Mouse (Mus musculus) adrenal gland (tissue): ENCODE data around the gene Ino80e.

Experiments
- intact Hi-C: fragments of 180-260 bp; cut with DNase I; formaldehyde crosslinking; loops from one replicate; pipeline ENCODE4 v1.15.1; 2025

Gene Ino80e

DNA sequence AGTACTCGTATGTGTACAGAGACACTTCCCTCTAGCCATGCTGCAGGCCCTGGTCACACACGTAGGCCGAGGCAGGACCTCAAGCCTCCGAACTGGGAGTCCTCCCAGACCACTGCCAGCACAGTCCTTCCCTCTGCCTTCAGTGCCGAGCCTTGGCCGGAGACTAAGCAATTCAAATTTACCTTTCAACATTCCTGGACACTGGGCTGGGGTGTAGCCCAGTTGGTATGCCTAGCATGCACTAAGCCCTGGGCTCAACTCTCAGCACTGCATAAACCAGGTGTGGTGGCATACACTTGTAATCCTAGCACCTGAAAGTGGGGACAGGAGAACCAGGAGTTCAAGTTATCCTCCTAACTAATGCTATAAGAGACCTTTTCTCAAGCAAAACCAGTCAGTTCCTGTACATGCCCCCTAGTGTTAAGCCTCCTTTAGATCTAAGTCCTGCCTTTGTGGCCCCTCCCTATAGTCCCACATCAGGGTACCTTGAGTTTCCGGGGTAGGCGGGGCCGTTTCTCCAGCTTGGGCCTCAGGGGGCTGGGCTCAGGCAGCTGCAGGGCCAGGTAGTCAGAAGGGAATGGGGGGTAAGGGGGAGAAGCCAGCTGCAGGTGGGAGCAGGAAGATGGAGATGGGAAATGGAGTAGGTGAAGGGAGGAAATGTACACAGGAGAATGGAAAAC, 5.3 kb downstream of the Ino80e start:
- intact Hi-C loops, result no loop called here

- intact Hi-C loops, result no loop called here
These were observed 6.5 kb downstream of the Ino80e start for GRCm38 (mm10) chr7:126855641-126856040.

GRCm38 (mm10) chr7:126853454-126853853, 8.7 kb downstream of the Ino80e start:
- intact Hi-C loops, result no loop called here

GRCm38 (mm10) chr7:126851192-126851591, 11.0 kb downstream of the Ino80e start:
- intact Hi-C loops, result no loop called here

- intact Hi-C loops, result no loop called here
These were observed 12.0 kb downstream of the Ino80e start for GRCm38 (mm10) chr7:126850161-126850560.

DNA sequence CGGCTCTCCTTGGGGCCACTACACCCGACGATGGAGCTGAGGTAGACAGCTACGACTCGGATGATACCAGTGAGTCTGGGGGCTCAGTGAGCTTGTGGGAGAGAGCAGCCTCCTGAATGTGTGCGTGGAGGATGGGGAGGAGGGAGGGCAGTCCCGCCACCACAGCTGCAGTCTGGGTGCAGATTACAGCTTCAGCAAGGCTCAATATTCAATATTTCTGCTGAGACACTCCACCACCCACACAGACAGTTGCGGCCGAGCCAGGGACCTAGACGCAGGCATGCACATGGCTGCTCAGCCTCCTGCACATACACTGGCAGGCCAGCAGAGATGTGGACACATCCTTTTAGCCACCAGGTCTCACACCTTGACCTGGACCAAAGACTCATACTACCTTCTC, 13.4 kb downstream of the Ino80e start:
- intact Hi-C loops, result no loop called here

DNA sequence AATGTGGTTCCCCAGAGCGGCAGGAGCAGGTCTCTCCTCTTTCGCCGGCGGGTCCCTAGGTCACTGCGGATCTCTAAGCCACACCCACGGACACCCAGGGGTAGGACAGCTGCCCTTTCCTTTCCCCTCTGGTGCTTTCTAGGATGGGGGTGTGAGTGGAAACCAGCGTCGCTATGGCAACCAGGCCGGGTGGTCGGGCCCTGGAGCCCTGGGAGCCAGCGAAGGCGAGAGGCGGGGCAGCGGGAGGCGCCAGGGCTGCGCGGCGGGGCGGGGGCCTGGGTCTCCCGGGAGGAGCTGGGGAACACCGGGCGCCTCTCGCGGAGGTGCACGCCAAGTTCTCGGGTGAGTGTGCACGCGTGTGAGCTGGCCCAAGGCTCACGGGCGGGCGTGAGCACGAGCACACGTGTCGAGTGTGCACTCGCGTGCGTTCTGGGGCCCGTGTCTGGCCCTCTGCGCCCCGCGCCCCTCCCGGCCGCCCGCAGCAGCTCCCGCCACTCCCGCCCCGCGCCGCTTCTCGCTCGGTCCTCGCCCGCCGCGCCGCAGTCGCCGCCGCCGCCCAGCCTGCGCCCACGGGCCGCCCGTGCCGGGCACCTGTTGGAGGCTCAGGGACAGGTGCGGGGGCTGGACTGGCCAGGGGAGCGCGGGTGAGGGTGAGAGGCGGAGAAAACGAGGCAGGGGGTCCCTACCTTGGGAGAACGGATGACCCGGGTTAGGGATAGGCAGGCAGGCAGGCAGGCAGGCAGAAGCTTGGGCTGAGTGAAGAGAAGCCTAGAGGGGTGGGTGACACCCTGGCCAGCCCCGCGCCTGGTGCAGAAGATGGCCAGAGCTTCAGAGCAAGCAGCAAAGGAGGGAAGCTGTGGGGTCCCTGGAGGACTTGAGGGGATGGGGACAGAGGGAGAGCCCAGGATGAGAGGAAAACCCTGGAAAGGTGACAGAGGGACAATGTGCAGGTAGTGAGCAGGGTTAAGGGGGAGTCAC, 14.5 kb downstream of the Ino80e start:
- intact Hi-C loops, result no loop called here

GRCm38 (mm10) chr7:126847116-126847420, 15.1 kb downstream of the Ino80e start, which contains the start of gene Doc2a:
Gene Doc2a (plus strand): TSS chr7:126847416.
- intact Hi-C loops, result no loop called here

DNA sequence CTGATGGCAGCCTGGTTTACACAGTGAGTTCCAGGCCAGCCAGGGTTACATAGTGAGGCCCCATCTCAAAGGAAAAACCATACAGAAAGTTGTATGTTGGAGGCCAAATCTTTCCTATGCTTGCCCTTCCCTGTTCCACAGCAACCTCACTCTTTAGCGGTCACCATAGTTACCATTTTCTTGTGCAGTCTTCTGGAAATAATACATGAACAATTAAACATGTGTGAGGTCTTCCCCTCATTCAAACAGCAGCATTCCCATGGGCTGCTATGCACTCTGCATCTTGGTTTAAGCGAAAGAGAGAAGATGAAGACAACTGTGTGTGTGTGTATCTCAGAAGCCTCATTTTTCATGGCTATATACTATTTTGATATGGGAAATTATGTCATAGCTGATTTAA, 16.7 kb downstream of the Ino80e start:
- intact Hi-C loops, result no loop called here

GRCm38 (mm10) chr7:126843276-126843675, 18.9 kb downstream of the Ino80e start:
- intact Hi-C loops, result no loop called here

DNA sequence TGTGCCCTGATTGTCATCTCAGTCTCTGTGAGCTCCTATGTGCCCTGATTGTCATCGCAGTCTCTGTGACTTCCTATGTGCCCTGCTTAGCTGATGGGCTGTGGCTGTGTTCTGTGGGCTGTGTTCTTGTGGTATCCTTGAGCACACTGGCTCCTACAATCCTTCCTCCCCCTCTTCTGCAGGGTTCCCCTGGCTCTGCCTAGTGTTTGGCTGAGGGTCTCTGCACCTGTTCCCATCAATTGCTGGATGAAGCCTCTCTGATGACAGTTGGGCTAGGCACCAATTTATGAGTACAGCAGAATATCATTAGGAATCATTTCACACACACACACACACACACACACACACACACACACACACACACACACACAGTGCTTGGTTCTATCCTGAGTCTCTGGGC, 28.9 kb downstream of the Ino80e start:
- intact Hi-C loops, result no loop called here

- intact Hi-C loops, result loop anchor here (1.0 kb wide), 1 partner anchor 272 kb away; no protein-coding TSS in a partner anchor
These were observed 30.1 kb downstream of the Ino80e start for GRCm38 (mm10) chr7:126832036-126832598.

- intact Hi-C loops, result no loop called here
These were observed 30.6 kb downstream of the Ino80e start, which contains the start of gene 4930451I11Rik for GRCm38 (mm10) chr7:126831539-126831938. Gene 4930451I11Rik (minus strand): TSS chr7:126831639.

GRCm38 (mm10) chr7:126825952-126826351, 36.2 kb downstream of the Ino80e start:
- intact Hi-C loops, result no loop called here

GRCm38 (mm10) chr7:126825403-126825802, 36.8 kb downstream of the Ino80e start:
- intact Hi-C loops, result no loop called here

GRCm38 (mm10) chr7:126823940-126824339, 38.2 kb downstream of the Ino80e start:
- intact Hi-C loops, result loop anchor here (2.0 kb wide), 1 partner anchor 287 kb away; no protein-coding TSS in a partner anchor

DNA sequence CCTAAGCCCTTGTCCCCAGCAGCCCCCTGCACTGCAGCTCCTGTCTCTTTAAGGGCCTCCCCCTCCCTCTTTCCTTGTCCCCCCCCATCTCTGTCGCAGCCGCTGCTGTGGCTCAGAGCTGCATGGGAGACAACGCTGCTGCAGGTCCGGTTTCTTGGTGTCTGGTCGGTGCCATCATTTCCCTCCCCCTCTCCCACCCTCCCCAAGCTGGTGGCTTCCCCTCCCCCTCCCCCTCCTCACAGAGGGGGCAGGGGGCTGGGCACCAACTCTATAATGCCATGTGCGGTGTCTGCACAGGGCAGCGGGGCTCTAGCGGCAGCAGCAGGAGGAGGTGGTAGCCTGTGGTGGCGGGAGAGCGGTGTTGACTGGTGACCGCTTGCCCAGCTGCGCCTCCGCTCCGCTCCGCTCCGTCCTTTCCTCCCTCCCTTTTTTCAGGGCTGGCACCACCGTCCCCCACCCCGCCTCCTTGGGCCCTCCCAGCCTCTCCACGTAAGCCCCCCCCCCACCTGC, 38.9 kb downstream of the Ino80e start:
- intact Hi-C loops, result loop anchor here (2.0 kb wide), 1 partner anchor 288 kb away; no protein-coding TSS in a partner anchor

DNA sequence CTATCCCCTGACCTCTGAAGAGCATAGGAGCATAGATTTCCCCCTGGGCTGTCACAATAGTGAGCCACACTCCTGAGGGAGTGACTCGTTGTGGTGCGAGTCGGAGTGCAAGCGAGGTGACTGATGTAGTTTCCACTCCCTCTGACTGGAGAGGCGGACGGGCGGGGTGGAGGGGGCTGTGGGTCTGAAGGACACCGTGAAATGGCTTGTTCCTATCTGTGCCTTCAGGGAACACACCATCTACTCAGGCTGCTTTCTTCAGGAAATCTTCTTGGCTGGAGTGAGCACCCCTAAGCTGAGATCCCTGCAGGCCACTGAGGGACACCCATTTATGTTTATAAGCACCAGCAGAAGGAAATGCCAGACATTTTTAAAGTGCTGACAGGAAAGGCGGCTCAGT, 39.4 kb downstream of the Ino80e start:
- intact Hi-C loops, result loop anchor here (2.0 kb wide), 1 partner anchor 288 kb away; no protein-coding TSS in a partner anchor

- intact Hi-C loops, result loop anchor here (2.0 kb wide), 1 partner anchor 289 kb away; no protein-coding TSS in a partner anchor
These were observed 40.2 kb downstream of the Ino80e start for GRCm38 (mm10) chr7:126821835-126822511.

DNA sequence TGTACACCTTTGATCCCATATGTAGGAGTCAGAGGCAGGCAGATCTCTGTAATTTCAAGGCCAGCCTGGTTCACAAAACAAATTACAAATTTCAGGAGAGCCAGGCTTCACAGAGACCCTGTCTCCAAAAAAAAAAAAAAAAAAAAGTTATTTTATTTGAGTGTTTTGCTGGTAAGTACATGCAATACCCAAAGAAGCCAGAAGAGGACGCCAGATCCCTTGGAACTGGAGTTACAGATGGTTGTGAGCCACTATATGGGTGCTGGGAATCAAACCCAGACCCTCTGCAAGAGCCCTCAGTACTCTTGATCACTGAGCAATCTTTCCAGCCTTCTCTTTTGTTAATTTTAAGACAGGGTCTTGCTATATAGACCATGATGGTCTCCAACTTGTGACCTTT, 43.4 kb downstream of the Ino80e start:
- intact Hi-C loops, result no loop called here

DNA sequence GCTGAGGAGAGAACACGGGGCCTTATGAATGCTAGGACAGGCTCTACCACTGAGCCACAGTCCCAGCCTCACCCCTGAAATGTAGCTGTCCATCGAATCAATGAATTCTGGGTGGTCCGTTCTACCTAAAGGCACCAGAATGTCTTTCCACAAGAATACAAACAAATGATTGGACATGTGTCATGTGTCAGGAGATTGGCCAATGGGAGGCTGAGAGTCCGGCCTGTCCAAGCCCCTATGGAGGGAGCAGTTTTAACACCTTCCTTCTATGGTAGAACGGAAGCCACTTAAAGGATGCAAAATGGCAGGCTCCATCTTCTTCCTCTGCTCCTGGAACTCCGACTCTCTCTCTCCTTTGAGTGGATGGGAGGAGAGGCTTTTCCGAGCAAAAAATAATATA, 44.6 kb downstream of the Ino80e start:
- intact Hi-C loops, result no loop called here
